Mouse (Mus musculus): ENCODE measurements around the gene Fbxo45.

Gene Fbxo45

DNA sequence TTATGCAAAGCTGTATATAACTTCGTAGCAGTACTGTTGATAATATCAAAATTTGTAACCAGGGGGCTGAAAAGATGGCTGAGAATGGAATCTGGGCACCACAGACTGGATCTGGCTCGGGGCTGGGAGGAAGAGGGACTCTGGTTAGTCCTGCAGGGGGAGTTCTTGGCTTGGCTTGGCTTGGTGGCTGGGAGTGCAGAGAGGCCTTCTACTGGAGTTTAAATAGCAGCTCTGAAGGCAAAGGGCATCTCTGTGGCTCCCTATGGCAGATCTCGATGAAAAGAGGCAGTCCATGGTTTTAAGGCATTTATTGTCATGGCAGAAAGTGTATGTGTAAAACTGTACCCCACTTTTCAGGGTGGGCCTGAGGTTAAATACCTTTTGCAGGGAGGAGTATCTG lies 42.1 kb downstream of the Fbxo45 start:
- DNase-seq (ENCODE audit: low read depth, low spot score), result no peak

DNA sequence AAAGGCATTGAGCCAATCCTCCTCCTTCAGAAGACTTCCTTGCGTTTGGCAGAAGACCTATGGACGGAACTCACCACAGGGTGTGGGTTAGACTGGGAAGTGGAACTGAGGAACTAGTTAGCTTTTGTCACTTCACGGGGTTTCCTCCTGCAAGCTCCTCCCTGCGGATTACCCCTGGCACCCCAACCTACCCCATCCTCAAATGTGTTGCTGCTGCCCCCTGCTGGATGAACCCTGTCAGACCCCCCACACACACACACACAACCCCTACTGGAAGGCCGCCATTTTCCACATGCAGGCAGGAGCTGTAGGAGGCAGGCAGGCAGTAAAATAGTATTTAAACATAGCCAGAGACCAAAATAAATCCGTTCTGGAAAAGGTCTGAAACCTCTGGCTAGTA lies 44.3 kb downstream of the Fbxo45 start:
- peak; percentile 89 for DNase-seq (ENCODE audit: low read depth, low spot score)

DNA sequence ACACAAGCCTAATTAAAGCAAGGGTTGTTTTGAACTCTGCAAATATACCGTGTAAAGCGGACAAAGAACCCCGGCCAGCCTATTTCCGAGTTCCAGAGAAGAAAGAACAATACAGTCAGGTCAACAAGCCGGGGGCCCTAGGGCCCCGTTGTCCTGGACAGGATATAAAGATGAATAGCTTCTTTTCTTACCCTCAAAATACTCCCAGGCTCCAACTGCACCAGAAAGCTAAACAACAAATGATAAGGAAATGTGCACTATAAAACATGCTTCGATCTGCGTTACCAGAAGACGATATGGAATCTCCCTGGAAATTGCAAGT lies 46.0 kb downstream of the Fbxo45 start:
- no peak for DNase-seq (ENCODE audit: low read depth, low spot score)

DNA sequence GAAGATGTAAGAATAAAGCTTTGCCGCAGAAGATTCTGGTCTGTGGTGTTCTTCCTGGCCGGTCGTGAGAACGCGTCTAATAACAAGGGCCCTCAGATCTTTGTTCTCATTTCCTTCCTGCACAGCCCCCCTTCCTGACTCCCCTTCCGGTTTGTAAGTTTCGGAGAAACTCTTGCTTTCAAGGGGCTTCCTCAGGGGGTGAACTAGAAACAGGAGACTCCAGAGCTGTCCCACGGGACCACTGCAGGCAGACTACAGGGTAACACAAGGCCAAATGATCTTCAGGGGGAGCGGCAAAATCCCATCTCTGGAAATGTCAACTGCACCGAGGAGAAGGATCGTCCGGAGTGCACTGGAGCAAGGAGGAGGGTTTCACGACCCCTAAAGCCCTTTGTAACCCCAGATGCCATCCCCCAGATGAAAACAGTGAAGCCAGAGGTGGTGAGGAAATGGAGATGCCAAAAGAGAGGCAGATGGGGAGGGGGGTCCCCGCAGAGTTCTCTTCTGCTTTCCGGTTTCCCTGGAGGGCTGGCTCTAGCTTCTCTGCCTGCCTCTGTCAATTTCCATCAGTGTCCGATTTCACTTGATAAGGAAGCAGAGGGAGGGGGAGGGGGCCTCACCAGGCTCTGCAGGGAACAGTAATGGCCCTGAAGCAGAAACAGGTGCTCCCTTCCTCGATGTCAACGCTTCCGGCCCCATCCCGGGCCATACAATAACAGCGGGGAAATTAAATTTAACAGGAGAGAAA lies 46.5 kb downstream of the Fbxo45 start:
- DNase-seq (ENCODE audit: low read depth, low spot score), result no peak

DNA sequence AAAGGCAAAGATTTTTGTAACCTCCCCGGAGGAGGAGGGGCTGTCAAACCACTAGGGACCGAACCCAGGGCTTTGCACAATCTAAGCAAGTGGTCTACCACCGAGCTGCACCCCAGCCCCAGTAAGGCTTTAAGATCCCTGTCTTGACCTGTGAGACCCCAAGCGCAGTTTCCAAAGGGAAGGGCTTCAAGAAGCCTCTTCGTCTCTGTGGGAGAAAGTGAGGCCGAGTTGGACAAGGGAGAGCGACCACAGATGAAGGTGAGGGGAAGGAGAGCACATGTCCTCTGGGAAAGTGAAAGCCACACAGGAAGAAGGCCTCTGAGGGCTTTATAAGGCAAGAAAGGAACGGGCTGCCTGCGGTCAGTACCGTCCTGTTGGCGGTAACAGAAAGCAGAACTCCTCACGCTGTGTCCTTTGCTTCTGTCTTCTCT lies 56.9 kb downstream of the Fbxo45 start:
- DNase-seq (ENCODE audit: low read depth, low spot score), result peak; percentile 61

DNA sequence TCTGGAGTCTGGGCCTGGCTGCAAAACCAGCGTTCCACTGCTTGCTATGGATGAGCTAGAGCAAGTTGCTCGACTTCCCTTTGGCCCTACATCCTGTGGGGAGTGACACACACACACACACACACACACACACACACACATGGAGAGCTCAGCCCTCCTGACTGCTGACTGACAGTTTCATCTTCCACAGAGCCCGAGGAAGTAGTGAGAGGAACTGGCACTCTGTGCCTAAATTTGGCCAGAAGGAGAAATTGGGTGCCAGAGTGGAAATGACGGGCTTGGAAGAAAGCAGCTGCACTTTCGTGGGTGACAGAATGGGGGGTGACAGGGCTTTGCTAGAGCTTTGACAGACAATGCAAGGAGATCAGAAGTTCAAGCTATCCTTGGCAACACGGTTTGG lies 57.8 kb downstream of the Fbxo45 start:
- peak; percentile 21 for DNase-seq (ENCODE audit: low read depth, low spot score)

DNA sequence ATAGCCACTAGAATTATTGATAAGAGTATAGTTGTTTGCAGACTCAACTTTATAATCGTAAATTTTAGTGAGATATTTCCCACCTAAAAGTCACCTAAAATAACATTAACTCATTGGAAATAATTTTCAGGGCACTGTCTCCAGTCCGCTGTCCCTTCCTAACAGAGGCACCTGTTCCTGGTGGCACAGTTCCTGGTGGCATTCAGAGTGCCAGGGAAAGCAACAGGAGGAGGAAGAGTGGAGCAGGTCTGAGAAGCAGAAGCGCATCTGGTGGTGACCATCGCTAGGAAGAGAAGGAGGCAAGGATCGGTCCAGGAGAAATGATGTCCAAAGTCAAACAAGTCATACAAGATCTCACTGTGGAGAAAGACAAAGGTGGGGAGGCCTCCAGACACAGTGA lies 60.9 kb downstream of the Fbxo45 start:
- no peak for DNase-seq (ENCODE audit: low read depth, low spot score)

Data from A20 (cell line).